Mouse (Mus musculus): ENCODE data around the gene Efna2. TPM values are rescaled to one million over a fixed set of nuclear protein-coding genes. Genes with fewer than 3 reads are reported as not detected.
"Not testable (repeated sequence)": the region's sequence is repeated elsewhere in the genome, so short reads cannot be mapped to it uniquely, and the experiment has no call there.

Gene Efna2
- polyA plus RNA-seq, 1 experiment from 2014 or later: 33.6 TPM

DNA sequence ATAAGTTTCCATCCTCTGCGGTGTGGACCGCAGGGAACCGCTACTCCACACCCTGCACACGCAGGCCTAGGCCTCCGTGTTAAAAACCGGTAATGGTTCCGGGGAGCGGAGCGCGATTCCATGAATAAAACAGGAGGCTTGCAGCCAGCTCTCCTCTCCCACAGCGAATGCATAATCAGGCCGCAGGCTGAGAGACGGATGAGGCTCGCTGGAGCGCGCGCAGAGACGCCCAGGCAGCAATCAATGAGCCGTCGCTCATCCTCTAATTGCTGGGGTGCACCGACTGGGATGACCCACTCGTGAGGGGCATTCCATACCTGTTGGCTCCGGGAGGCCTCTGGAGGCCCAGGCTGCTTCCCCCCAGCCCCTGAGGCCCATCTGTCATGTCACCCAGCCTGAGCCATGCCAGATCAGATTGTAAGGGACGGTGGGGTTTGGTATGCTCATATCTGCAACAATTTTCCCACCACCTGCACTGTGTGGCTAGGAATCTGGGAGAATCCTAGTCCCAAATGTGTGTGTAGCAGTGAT lies 29.6 kb downstream of the Efna2 start:
- Histone ChIP-seq H3K4me2 (peak overlapping the region; percentile 32), H3K9ac (no peak overlapping the region; the same call in 1 of the 2 replicates), H3K36me3 (no peaks in the 10 kb centered on the region), H3K27me3 (no peaks in the 10 kb centered on the region), H3K4me1 (replicated peaks) (peaks cover 11% of the 10 kb centered on the region), H3K4me3 (no peak overlapping the region), H3K9me3 (no peaks in the 10 kb centered on the region), H3K27ac (replicated peaks) (peak overlapping the region; percentile 58)
- WGBS: 3% methylated on average over 24 of the region's 24 CpGs
- ATAC-seq (ENCODE audit: low FRiP score, low read depth): peak; percentile 76

DNA sequence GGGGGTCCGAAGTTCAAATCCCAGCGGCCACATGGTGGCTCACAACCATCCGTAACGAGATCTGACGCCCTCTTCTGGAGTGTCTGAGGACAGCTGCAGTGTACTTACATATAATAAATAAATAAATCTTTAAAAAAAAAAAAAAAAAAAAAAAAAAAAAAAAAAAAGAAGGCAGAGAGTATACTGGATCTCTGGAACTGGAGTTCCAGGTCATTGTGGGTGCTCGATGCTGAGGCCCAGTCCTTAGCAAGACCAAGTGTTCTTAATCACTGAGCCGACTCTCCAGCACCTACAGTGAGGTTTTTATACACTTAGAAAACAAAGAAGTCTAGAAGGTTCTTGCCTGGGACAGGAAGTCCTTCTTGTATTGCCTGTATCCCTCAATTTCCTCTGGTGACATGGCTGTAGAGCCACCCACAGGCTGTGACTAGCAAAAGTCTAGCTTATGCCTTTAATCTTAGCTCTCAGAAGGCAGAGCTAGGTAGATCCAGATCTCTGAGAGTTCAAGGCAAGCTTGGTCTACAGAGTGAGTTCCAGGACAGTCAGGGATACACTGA lies 32.3 kb downstream of the Efna2 start:
- not testable (repeated sequence) for H3K9me3 ChIP-seq; H3K4me3 ChIP-seq; ATAC-seq (ENCODE audit: low FRiP score, low read depth); H3K27ac ChIP-seq (replicated peaks); H3K36me3 ChIP-seq; H3K9ac ChIP-seq; H3K4me2 ChIP-seq; H3K27me3 ChIP-seq
- H3K4me1 ChIP-seq (replicated peaks): peaks cover 14% of the 10 kb centered on the region
- WGBS: 80% methylated on average over 7 of the region's 7 CpGs

DNA sequence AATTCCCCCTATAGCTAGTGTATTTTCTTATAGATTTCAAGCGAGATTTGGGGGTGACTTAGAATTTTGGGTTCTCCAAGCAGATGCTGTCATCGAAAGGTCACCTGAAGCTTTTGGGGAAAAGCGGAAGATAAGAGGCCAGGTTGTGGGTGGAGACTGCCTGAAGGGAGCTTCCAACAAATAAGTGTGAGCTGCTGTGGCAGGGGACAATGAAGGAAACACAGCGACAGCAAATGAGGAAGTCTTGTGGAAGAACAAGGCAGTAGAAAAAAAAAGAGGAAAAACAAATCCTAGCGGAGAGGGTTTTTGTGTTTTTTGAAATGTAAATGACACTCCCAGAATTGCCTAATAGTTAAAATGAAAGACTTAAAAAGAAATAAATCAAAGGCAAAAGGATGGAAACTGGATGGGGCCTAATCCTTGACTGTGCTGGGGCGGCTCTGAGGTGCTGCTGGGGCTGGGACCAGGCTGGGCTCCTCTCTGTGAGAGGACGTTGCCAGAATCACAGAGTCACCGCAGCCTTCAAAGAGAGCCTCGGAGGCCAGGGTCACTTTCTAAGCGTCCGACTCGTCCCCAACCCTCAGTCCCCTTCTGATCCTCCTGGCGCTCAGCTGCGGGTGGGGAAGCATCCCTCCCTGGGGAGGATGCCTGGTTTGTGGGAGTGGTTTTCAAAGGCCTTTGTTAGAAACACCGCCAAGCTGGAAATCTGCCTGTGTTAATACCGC lies 35.9 kb downstream of the Efna2 start:
- Histone ChIP-seq H3K27me3 (no peaks in the 10 kb centered on the region), H3K9me3 (no peaks in the 10 kb centered on the region), H3K4me1 (replicated peaks) (peaks cover 2% of the 10 kb centered on the region; the same call in 1 of the 2 replicates), H3K27ac (replicated peaks) (no peak overlapping the region), H3K4me3 (no peak overlapping the region), H3K4me2 (no peak overlapping the region), H3K9ac (no peak overlapping the region), H3K36me3 (no peaks in the 10 kb centered on the region)
- WGBS: 20% methylated on average over 16 of the region's 16 CpGs
- no peak for ATAC-seq (ENCODE audit: low FRiP score, low read depth)

DNA sequence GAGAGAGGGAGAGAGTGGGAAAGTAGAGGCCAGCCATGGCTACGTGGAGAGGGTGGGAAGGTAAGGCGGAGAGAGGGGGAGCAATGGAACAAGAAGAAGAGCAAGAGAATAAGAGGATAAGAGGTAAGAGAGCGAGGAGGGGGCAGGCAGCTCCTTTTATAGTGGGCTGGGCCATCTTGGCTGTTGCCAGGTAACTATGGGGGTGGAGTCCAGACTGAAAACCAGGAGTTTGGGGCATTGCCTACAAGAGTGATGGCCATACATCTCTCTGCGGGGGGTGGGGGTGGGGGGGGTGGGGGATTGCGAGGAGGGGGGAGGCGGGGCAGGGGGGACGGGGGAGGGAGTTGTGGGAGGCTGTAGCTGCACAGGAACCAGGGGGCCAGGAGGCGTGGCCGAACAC lies 41.4 kb downstream of the Efna2 start:
- 29% methylated on average over 7 of the region's 9 CpGs for WGBS
- H3K4me3 ChIP-seq: no peak overlapping the region

DNA sequence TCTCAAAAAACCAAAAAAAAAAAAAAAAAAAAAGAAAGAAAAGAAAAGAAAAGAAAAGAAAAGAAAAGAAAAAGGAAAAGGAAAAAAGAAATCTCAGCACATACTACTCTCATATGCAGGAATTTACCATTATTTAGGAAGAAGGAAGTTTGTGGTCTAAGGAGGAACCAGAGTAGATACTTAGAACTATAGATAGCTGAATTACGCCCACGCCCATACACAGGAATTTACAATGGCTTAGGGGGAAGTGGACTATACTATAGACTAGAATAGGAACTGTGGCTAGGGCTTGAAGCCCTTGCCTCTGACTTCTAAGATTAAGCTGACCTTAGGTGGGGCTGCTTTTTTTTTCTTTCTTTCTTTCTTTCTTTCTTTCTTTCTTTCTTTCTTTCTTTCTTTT lies 43.9 kb downstream of the Efna2 start:
- not testable (repeated sequence) for H3K36me3 ChIP-seq; ATAC-seq (ENCODE audit: low FRiP score, low read depth); H3K4me3 ChIP-seq; H3K9me3 ChIP-seq; H3K27ac ChIP-seq (replicated peaks); H3K27me3 ChIP-seq; H3K4me2 ChIP-seq; H3K9ac ChIP-seq
- H3K4me1 ChIP-seq (replicated peaks): peaks cover 19% of the 10 kb centered on the region
- WGBS: 100% methylated on average over 2 of the region's 2 CpGs

More for the DNA sequence above, 41.4 kb downstream of the Efna2 start:
- Histone ChIP-seq H3K9me3 (no peaks in the 10 kb centered on the region), H3K36me3 (no peaks in the 10 kb centered on the region), H3K27ac (replicated peaks) (no peak overlapping the region), H3K4me2 (no peak overlapping the region), H3K9ac (no peak overlapping the region), H3K4me1 (replicated peaks) (peaks cover 1% of the 10 kb centered on the region; the same call in 1 of the 2 replicates), H3K27me3 (no peaks in the 10 kb centered on the region)
- ATAC-seq (ENCODE audit: low FRiP score, low read depth): no peak

DNA sequence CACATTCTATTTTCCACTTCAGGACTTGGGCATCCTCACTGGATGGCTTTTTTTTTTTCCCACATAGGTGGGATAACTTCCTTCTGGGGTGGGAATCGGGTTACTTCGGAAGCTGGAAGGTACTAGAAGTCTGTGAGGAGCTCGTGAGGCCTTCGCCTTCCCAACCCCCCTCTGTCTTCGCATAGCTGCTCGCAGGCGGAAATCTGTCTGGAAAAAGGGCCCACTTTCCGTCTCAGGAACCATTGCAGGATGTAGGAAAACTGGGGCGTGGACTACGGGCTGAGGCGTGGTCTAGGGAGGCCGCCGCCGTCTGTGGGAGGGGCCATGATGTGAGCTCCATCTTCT lies 46.8 kb downstream of the Efna2 start:
- H3K27me3 ChIP-seq: no peaks in the 10 kb centered on the region
- peak overlapping the region; percentile 76 for H3K4me3 ChIP-seq
- H3K9ac ChIP-seq: 0 out of 2 replicates have a peak overlapping the region, but pooled peaks have one; percentile 95
- H3K27ac ChIP-seq (replicated peaks): peak overlapping the region; percentile 93
- ATAC-seq (ENCODE audit: low FRiP score, low read depth): no peak
- H3K4me2 ChIP-seq: peak overlapping the region; percentile 91
- H3K36me3 ChIP-seq: peaks cover 6% of the 10 kb centered on the region
- WGBS: 1% methylated on average over 14 of the region's 14 CpGs
- H3K4me1 ChIP-seq (replicated peaks): peaks cover 39% of the 10 kb centered on the region
- no peaks in the 10 kb centered on the region for H3K9me3 ChIP-seq

DNA sequence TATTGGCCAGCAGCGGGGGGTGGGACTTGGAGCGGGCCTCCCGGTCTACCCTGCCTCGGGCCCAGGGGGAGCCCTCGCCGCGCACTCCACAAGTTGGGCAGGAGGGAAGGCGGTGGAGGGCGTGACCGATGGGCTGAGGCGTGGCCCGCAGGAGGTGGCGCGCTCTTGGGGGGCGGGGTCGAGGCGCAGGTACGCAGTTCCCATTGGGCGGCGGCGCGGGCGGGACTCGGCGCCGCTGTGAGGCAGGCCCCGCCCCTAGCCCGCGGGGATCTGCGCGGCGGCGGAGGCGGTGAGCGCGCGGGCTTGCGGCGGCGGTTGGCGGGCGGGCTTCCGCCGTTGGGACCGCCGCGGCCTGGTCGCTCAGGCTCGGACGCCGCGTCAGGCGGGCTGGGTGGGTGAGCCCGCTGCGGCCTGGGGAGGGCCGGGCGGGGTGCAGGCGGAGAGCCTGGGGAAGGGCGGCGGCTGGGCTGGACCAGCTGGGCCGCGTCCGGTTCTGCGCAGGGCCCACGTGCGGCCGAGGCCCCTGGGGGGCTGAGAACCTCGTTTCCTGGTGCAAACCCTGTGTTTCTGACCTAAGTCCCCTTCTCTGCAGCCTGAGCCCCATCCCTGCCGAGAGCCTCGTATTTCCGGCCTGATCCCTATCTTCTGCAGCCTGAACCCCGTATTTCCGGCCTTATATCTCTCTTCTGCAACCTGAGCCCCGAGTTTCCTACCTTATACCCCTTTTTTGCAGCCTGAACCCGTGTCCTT lies 47.3 kb downstream of the Efna2 start, which contains the start of gene Mum1:
Gene Mum1 (plus strand): TSS at position 19 of the 750 bp plus-strand sequence.
- peak; percentile 97 for ATAC-seq (ENCODE audit: low FRiP score, low read depth)
- H3K27me3 ChIP-seq: no peaks in the 10 kb centered on the region
- H3K9me3 ChIP-seq: no peaks in the 10 kb centered on the region
- 0% methylated on average over 44 of the region's 75 CpGs for WGBS
- peak within 1 kb of the TSS; percentile 95 for H3K9ac ChIP-seq
- peak within 1 kb of the TSS; percentile 91 for H3K4me2 ChIP-seq
- peak within 1 kb of the TSS; percentile 93 for H3K27ac ChIP-seq (replicated peaks)
- peak within 1 kb of the TSS; percentile 76 for H3K4me3 ChIP-seq
- H3K4me1 ChIP-seq (replicated peaks): peaks cover 39% of the 10 kb centered on the region
- H3K36me3 ChIP-seq: peaks cover 9% of the 10 kb centered on the region

DNA sequence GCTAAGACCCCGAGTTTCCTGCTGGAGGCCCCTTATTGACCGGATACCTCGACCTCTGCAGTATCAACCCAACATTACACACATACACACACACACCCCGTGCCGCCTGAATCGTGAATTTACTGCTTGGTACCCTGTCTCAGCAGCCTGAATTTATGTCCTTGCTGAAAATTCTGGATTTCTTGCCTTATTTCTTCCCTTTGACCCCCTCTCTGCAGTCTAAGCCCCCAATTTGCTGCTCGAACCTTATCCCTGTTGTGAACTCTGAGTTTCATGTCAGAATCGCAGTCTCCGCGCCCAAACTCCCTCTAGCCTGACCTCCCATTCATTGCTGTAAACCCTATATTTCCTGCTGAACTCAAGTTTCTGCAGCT lies 47.9 kb downstream of the Efna2 start:
- H3K36me3 ChIP-seq: peaks cover 13% of the 10 kb centered on the region
- H3K27ac ChIP-seq (replicated peaks): peak overlapping the region; percentile 93
- H3K4me3 ChIP-seq: peak overlapping the region; percentile 76
- H3K9ac ChIP-seq: peak overlapping the region; percentile 95
- ATAC-seq (ENCODE audit: low FRiP score, low read depth): no peak
- 9% methylated on average over 10 of the region's 10 CpGs for WGBS
- no peaks in the 10 kb centered on the region for H3K9me3 ChIP-seq
- peaks cover 39% of the 10 kb centered on the region for H3K4me1 ChIP-seq (replicated peaks)
- peak overlapping the region; percentile 91 for H3K4me2 ChIP-seq
- no peaks in the 10 kb centered on the region for H3K27me3 ChIP-seq

DNA sequence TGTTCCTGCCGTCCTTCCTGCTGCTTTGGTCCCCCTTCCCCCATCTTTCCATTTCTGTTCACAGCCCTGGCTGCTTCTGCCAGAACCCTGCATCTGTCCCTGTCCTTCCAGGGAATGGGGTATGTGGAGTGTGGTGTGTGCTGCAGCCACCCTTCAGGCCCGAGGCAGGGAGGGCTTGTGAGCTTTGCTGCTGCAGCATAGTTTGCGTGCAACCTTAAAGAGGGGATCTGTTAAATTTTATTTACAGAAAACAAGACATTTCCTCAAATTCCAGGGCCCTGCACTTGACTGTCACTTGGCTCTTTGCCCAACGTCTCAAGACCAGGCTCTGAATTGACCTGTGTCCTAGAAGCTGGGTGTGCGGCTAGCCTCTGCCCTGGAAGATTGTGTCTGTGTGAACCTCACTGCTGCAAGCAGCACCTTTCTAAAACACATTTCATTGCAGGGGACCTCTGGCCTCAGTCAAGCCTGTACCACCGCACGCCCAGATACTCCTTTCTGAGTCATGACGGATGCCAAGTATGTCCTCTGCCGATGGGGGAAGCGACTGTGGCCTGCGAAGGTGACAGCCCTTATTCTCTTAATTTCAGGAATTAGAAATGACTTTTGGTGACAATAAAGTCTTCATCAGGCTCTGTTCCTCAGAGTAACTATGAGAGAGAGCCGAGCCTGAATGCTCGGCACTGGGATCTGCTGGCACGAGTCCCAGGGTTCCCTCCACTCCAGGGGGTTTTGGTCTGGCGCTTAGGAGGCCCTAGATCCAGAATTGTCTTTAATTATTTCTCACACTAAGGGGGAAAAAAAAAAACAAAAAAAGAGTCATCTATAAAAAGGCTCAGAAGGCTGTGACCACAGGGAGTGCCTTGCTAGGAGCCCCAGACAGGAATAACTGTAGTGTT lies 48.8 kb downstream of the Efna2 start:
- no peak for ATAC-seq (ENCODE audit: low FRiP score, low read depth)
- no peaks in the 10 kb centered on the region for H3K9me3 ChIP-seq
- peak overlapping the region; percentile 93 for H3K27ac ChIP-seq (replicated peaks)
- H3K4me2 ChIP-seq: peak overlapping the region; percentile 91
- peak overlapping the region; percentile 76 for H3K4me3 ChIP-seq
- H3K36me3 ChIP-seq: peaks cover 22% of the 10 kb centered on the region
- no peaks in the 10 kb centered on the region for H3K27me3 ChIP-seq
- WGBS: 41% methylated on average over 15 of the region's 15 CpGs
- H3K4me1 ChIP-seq (replicated peaks): peaks cover 48% of the 10 kb centered on the region
- H3K9ac ChIP-seq: peak overlapping the region; percentile 95

DNA sequence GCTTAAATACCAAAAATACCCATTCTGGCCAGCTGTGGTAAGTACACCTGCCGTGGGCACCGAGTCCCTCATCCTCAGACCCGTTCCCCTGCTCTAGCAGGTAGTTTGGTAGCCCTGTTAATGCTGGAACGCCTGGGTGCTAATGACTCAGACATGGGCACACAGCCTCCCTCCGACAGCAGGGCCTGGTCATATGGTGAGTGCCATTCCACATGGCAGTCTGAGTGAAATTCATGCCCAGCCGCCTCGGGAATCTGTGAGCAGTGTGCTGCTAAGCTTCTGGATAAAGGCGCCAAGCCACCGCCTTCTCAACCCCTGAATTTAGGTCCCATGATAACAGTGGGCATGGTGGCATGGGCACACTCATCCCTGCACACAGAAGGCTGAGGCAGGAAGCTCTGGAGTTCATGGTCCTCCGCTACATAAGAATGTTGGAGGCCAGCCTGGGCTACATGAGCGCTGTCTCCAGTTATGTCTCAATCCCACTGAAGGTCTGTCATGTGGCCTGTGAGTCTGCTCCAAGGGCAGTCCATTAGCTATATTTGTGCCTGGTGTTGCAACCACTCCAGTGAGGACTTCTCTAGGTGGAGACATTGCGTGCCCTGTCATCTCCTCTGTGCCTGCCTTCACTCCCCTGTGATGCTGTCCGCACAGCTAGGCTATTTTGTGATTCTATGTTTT lies 57.0 kb downstream of the Efna2 start:
- ATAC-seq (ENCODE audit: low FRiP score, low read depth): no peak
- H3K27me3 ChIP-seq: no peaks in the 10 kb centered on the region
- no peak overlapping the region for H3K4me2 ChIP-seq
- peaks cover 88% of the 10 kb centered on the region for H3K36me3 ChIP-seq
- no peak overlapping the region for H3K4me3 ChIP-seq
- H3K9ac ChIP-seq: no peak overlapping the region
- 94% methylated on average over 13 of the region's 13 CpGs for WGBS
- peaks cover 14% of the 10 kb centered on the region for H3K4me1 ChIP-seq (replicated peaks)
- no peaks in the 10 kb centered on the region for H3K9me3 ChIP-seq
- H3K27ac ChIP-seq (replicated peaks): no peak overlapping the region

DNA sequence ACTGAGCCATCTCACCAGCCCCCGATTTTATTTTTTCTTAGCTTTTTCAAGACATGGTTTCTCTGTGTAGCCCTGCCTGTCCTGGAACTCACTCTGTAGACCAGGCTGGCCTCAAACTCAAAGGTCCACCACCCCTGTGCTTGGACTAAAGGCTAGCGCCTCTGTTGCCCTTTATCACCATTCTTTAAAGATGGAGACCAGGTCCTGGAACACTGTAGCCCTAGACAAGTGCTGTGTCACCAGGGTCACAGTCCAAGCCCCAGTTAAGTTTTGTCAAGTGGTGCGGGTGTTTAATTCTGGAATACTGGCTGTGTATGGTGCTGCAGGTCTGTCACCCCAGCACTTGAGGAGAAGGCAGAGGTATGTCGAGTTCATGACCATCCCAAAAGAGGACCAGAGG lies 57.7 kb downstream of the Efna2 start:
- WGBS: 93% methylated on average over 4 of the region's 4 CpGs
- Histone ChIP-seq H3K4me3 (no peak overlapping the region), H3K27me3 (no peaks in the 10 kb centered on the region), H3K4me1 (replicated peaks) (peaks cover 14% of the 10 kb centered on the region), H3K27ac (replicated peaks) (no peak overlapping the region), H3K36me3 (peaks cover 88% of the 10 kb centered on the region), H3K4me2 (no peak overlapping the region), H3K9me3 (no peaks in the 10 kb centered on the region), H3K9ac (no peak overlapping the region)
- ATAC-seq (ENCODE audit: low FRiP score, low read depth): no peak

Measured in hindbrain, embryonic 15.5 days (tissue).